Mouse (Mus musculus) G1E (cell line): ENCODE results near the gene Frem2.

ENCODE experiments used
- CTCF ChIP-seq: IDR thresholded peaks from 2 replicates; pipeline ENCODE4 v1.5.1; 2012; ENCODE audit warnings: low read depth, low read length, inconsistent platforms, mixed read lengths
- GATA1 ChIP-seq: IDR thresholded peaks from 2 replicates; pipeline ENCODE4 v1.6.1; 2012; ENCODE audit warnings: borderline replicate concordance, low read length, inconsistent platforms, mixed read lengths
- GATA2 ChIP-seq: IDR thresholded peaks from 2 replicates; pipeline ENCODE4 v1.6.1; 2012; ENCODE audit warnings: low read depth, low read length, inconsistent platforms, borderline replicate concordance
- POLR2AphosphoS5 ChIP-seq: IDR thresholded peaks from 2 replicates; pipeline ENCODE4 v1.6.1; 2012; ENCODE audit warnings: low read depth, low read length, inconsistent platforms; ENCODE audit not compliant: insufficient replicate concordance

- TF ChIP-seq CTCF: no peak
- no peak for TF ChIP-seq GATA1
- TF ChIP-seq POLR2AphosphoS5: no peak
- no peak for TF ChIP-seq GATA2
These were observed 7.7 kb downstream of the Frem2 start for GRCm38 (mm10) chr3:53649425-53649824.
